Mouse (Mus musculus): ENCODE data around the gene Tbccd1.
A peak's percentile ranks its signal among the peaks of the same experiment; 100 is the strongest.

The Tbccd1 gene

GRCm38 (mm10) chr16:22857431-22858113 lies at the start of gene Tbccd1, which contains the start of gene Dnajb11:
Gene Tbccd1, minus strand, starts transcription at chr16:22857669.
Gene Dnajb11, plus strand, starts transcription at chr16:22857845.
- peak; percentile 99 for DNase-seq (ENCODE audit: inconsistent age in 2 of 2, low spot score in 1 of 2)

DNA sequence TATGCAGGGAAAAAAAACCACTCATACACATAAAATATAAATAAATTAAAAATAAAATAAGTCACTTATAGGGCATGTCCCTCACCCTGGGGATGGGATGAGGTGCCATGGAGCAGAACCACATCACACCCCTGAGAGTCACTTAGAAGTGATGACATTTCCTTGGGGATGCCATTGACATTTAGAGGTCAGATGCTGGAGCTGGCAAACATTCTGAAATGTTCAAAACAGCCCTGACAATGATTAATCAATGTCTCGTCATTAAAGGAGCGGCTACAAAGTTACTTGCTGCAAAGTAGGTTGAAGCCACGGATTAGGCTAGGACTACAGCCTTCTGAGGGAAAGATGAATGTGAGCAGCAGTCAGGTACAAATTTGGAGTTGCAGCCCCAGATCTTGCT lies 43.9 kb upstream of the Tbccd1 start:
- peak in 1 of 2 experiments; percentile 79 for DNase-seq (ENCODE audit: inconsistent age in 2 of 2, low spot score in 1 of 2)

DNA sequence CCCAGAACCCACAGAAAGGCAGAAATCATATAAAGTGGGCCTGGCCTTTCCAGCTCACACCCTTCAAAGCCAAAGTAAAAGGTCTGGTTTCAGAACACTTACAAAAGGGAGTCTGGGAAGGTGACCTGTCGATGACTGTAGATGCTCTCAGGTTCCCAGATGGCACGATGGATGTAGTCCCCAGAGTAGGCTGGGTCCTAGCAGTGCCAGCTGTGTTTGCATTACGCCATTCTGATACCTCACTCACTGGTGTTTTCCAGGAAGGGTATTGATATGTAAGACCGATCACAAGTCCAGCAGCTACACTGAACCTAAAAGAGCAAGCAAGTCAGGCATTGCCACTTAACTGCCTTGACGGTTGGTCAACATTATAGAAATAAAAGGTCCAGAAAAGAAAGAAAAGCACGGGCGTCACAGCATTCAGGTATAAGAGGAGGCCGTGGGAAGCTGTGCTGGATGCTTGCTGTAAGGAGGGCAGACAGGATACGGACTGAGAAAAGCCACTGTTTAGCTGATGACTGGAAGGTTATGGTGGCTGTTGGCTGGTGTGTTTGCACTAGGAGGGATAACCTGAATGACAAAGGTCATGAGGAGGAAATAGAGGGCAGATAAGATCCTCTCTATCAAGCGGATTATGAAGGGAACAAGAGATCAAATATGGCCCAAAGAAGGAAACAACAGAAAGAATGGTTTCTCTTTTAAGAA lies 42.5 kb upstream of the Tbccd1 start:
- DNase-seq (ENCODE audit: inconsistent age in 2 of 2, low spot score in 1 of 2) = no peak

- no peak for DNase-seq (ENCODE audit: inconsistent age in 2 of 2, low spot score in 1 of 2)
Observed at GRCm38 (mm10) chr16:22899346-22899745, 41.9 kb upstream of the Tbccd1 start.

DNA sequence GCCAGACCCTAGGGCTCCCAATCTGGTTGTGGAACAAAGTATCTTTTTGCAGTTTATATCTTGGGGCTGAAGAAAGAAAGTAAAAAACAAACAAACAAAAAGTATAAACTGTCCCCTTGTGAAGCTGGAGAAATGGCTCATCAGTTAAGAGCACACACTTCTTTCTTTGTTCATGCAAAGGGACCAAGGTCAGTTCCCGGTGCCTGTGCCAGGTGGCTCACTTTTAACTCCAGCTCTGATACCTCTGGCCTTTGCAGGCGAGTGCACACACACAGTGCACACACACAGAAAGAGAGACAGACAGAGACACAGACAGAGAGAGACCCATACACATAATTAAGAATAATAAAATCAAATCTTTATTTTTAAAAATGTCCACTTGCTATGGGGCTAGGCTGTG lies 39.1 kb upstream of the Tbccd1 start:
- DNase-seq (ENCODE audit: inconsistent age in 2 of 2, low spot score in 1 of 2) = peak; percentile 64 to 86

DNA sequence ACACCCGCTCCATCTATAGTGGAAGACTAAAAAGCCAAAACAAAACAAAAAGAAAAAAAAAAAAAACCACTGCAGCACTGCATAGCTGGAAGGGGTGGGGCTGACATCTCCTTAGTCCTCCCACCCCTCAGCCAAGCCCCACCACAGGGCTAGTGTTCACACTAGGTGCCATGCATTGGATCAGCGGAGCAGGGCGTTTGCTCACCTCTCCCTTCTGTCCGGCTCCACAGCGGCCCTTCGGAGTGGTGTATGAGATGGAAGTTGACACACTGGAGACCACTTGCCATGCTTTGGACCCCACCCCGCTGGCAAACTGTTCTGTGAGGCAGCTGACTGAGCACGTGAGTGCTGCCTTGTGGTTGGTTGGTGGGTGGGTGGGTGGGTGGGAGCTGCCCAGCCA lies 36.6 kb upstream of the Tbccd1 start:
- DNase-seq (ENCODE audit: inconsistent age in 2 of 2, low spot score in 1 of 2) = no peak

DNA sequence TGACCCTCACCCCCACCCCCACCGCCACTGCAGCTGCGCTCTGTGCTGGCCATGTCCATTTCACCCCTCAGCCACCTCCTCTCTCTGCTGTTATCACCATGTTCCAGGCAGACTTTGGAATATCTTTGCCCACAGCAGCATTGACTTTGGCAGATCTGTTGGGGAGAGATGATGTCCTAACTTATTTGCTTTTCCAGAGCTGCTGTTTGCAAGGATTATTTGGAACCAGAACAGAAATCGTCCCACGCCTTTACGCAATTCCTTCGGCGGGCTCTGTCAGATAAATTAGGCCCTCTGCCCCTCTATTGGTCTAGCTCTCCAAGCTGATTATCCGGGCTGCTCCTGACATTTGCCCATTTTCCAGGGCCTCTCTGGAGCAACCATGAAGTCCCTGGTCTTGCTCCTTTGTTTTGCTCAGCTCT lies 34.3 kb upstream of the Tbccd1 start:
- DNase-seq (ENCODE audit: inconsistent age in 2 of 2, low spot score in 1 of 2) = no peak

GRCm38 (mm10) chr16:22890683-22891510 lies 33.4 kb upstream of the Tbccd1 start, which contains the start of gene Ahsg:
Gene Ahsg, plus strand, starts transcription at chr16:22891277.
- DNase-seq (ENCODE audit: inconsistent age in 2 of 2, low spot score in 1 of 2) = no peak

DNA sequence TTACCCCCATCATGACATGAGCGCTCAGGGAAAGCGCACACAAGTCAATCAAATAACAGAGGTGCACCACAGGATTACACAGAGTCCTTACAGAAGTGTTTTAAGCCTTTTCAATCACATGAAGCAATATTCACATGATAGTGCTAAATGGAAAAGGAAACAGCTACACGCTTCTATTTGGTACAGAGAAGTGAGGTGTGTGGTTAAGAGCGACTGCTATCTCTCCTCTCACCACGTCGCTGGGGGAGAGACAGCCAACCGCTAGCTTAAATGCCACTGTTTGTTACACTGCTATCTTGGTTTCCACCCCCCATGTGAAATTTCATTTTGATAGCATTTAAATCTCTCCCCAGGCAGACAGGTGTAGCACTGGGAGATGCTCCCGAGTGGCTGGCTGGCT lies 32.2 kb upstream of the Tbccd1 start:
- DNase-seq (ENCODE audit: inconsistent age in 2 of 2, low spot score in 1 of 2) = no peak

DNA sequence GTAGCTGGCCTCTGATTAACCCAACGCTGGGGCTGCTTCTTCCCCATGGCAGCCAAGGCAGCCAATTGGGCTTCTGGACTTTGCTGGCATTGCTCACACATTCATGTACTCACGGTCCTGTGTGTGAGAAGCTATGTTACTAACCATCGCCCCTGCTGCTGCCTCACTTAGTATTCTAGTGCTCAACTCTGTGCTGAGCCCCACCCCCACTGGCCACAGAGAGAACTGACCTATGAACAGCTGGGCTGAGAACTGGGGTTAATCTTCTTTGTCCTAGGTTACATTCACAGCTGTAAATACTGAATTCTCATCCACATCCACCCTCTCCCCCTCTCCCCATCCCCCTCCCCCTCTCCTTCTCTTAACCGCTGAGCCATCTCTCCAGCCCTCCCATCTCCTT lies 31.4 kb upstream of the Tbccd1 start:
- no peak for DNase-seq (ENCODE audit: inconsistent age in 2 of 2, low spot score in 1 of 2)

DNA sequence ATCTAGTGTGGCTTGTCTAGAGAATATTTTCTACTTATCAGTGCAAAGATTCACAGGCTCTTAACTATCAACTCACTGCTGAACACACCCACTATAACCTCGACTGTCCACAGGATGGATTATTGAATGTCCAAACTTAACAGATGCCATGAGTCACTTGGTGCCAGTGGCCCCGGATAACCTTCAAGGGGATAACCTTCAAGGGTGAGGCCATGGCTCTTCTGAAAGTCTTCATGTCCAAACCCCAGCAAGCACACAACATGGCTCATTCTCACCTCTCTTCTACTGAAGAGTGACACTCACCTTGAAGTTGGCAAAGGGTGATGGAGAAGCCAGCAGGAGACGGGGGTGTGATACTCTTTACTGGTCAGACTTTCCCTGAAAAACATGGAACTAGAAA lies 29.3 kb upstream of the Tbccd1 start:
- DNase-seq (ENCODE audit: inconsistent age in 2 of 2, low spot score in 1 of 2) = peak; percentile 52 to 87

DNA sequence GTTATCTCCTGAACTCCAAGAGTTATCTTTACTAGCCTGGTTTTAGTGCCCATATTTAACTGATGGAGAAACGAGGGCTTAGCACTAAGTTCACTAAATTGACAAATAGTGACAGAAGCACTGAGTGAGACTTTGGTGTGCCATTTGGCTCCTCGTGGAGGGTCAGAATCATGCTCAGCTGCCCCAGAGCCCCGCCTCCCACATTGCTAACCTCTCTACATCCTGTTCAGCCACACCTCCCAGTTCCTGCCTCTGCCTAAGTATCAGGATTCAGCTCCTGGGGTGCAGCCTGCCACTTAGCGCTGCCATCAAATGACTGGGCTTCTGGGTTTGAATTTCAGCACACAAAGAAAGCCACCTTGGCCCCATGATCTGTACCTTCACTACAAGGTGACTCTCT lies 27.9 kb upstream of the Tbccd1 start:
- no peak for DNase-seq (ENCODE audit: inconsistent age in 2 of 2, low spot score in 1 of 2)

DNA sequence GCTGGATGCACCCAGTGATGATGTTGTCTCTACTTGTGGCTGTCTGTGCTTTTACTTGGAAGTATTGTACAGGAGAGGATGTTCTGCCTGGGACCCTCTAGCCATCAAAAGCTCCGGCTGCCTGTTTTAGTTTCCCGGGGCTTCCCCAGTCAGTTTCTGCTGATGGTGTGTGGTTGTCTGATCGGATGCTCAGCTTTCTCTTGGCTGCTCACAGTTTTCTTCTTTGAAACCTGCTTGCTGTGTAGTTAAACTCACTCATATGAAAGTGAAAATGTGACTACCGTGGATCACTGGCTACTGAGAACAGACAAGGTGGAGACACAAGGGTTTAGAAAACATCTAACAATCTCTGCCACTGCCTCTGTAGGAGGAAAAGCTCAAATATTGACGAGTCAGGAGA lies 26.0 kb upstream of the Tbccd1 start:
- no peak for DNase-seq (ENCODE audit: inconsistent age in 2 of 2, low spot score in 1 of 2)

- DNase-seq (ENCODE audit: inconsistent age in 2 of 2, low spot score in 1 of 2) = peak; percentile 58 to 90
Observed at GRCm38 (mm10) chr16:22881487-22881886, 24.0 kb upstream of the Tbccd1 start.

GRCm38 (mm10) chr16:22880900-22881299 lies 23.4 kb upstream of the Tbccd1 start:
- DNase-seq (ENCODE audit: inconsistent age in 2 of 2, low spot score in 1 of 2) = peak in 1 of 2 experiments; percentile 58

DNA sequence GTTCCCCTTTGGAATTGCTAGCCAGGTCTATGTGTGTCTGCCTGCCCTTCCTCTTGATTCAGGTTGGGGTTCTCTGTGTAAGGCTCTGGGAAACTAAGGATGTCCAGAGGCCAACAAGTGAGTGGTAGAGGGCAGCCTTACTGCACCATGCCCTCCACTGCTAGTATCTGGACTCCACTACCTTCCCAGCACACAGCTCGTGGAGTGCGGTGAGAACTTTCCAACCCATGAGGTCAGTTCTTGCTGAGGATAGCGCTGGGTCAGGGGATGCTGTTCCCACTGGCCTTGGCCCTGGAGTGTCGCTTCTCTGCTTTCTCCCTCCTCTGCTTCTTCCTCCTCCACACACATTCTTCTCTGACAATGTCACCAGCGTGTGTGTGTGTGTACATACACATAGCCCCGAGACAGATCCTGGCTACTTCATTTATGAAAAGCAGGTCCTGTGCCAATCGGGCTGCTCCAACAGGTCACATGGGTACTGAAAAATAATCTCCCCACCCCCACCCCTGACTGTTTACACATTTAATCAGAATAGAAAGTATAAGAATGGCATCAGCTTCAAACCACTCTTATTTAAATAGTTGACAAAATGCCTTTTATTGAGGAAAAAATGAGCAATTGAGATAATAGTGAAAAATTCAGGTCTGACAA lies 22.6 kb upstream of the Tbccd1 start:
- peak; percentile 37 to 53 for DNase-seq (ENCODE audit: inconsistent age in 2 of 2, low spot score in 1 of 2)

- DNase-seq (ENCODE audit: inconsistent age in 2 of 2, low spot score in 1 of 2) = no peak
Observed at GRCm38 (mm10) chr16:22878716-22879115, 21.2 kb upstream of the Tbccd1 start.

DNA sequence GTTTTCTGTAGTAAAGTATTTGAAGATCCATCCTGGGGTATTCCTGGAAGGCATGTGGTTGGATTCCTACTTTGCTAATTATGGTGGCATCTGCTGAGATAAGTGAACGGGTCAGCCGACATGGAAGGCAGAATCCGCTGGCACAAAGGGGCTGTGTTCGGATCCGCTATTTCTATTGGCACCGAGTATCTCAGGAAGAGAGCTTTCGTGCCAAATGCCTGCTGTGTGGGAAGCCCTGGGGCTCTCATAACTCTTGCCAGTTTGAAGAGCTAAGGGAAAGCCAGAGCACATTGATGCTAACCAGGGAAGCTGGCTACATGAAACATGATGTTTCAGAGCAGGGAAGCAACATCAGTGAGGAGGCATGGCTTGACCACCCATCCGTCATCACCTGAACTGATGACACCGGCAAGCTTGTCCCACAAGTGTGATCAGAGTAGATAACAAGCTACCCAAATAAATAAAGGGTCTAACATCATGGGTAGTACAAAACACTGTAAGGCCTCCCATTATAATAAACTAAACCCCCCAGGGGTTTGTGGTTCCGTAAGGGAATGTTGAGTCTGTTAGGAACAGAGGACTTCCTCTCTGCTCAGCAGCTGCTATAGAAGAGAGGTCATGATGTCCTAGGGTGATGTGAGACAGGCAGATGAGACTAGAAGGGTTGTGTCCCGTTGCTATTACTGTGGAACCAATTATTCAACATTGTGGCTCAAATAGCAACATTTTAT lies 20.4 kb upstream of the Tbccd1 start:
- DNase-seq (ENCODE audit: inconsistent age in 2 of 2, low spot score in 1 of 2) = no peak

DNA sequence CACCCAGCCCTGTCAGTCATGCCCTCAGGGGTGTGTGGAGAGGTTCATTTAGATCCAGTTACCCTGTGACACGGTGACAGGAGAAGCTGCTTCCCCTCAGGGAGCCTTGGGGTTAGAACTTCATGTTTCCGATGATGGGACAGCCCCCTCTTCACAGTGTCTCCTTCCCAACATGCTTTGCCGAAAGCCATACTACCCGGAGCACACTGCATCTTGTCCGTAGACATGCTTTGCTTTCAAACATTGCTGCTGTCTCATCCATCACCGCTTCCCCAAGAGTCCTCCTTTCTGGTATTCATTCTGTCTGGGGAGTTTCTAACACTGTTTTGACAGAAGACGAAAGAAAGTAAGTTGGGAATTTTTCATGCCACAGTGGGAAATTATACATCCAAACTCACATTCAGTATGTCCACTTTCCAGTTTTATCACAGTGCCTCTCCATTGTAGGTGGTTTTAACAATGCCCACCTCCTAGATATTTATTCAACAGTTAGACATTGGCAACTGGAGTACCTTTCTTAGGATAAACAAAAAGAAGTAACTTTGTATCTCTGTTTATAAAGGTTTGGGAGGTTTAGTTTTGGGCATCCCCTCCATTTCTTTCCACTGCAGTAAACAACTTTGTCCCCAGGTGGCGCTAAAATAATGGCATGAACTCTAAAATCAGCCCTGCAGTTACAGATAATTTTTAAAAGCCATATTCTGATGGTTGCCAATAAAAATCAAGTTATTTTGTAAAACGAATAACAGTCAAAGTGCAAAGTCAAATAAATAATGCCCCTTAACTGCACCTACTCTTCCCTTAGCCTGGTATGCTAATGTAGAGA lies 19.0 kb upstream of the Tbccd1 start:
- DNase-seq (ENCODE audit: inconsistent age in 2 of 2, low spot score in 1 of 2) = peak in 1 of 2 experiments; percentile 72

GRCm38 (mm10) chr16:22873369-22873768 lies 15.9 kb upstream of the Tbccd1 start:
- no peak for DNase-seq (ENCODE audit: inconsistent age in 2 of 2, low spot score in 1 of 2)
